ENCODE assay signal across 8 mouse cellular contexts in genomic region chr15:95654211-95654897, GRCm38 (mm10). TPM values are rescaled to one million over a fixed set of nuclear protein-coding genes. Genes with fewer than 3 reads are reported as not detected.
DNase-seq lines count a peak whose midpoint lies in the region; ATAC-seq lines count a peak whose summit lies in the region.

No protein-coding gene starts in this region.

- H3K4me2 ChIP-seq in forebrain, embryonic 16.5 days (ENCODE audit: low read length) = peak overlapping the region; percentile 71
- H3K4me2 ChIP-seq in midbrain, embryonic 14.5 days (ENCODE audit: low read length) = peak overlapping the region; percentile 58

- WGBS in heart, embryonic 10.5 days = under 1% methylated on average over 49 of the region's 49 CpGs
- 1% methylated on average over 49 of the region's 49 CpGs for WGBS in forebrain, embryonic 16.5 days
- WGBS in midbrain, embryonic 14.5 days = under 1% methylated on average over 49 of the region's 49 CpGs

- no peak for ATAC-seq in forebrain, embryonic 16.5 days
- ATAC-seq in midbrain, embryonic 14.5 days (ENCODE audit: low FRiP score, low TSS enrichment) = no peak

- H3K27ac ChIP-seq in heart, embryonic 10.5 days = no peak overlapping the region
- H3K27ac ChIP-seq in forebrain, embryonic 16.5 days (ENCODE audit: low read length) = no peak overlapping the region
- no peak overlapping the region for H3K27ac ChIP-seq in midbrain, embryonic 14.5 days (replicated peaks; ENCODE audit: low read depth, low read length)

- H3K4me3 ChIP-seq in heart, embryonic 10.5 days = peak overlapping the region; percentile 56
- peak overlapping the region; percentile 43 for H3K4me3 ChIP-seq in forebrain, embryonic 16.5 days (replicated peaks; ENCODE audit: low read length)
- H3K4me3 ChIP-seq in midbrain, embryonic 14.5 days (replicated peaks; ENCODE audit: low read depth, low read length) = peak overlapping the region; percentile 31

- H3K27me3 ChIP-seq in heart, embryonic 10.5 days (ENCODE audit: insufficient read depth, poor library complexity, severe bottlenecking) = peaks cover 82% of the 10 kb centered on the region
- peaks cover 53% of the 10 kb centered on the region for H3K27me3 ChIP-seq in forebrain, embryonic 16.5 days (replicated peaks; ENCODE audit: control insufficient read depth, insufficient read depth, low read length)
- peaks cover 73% of the 10 kb centered on the region for H3K27me3 ChIP-seq in midbrain, embryonic 14.5 days (ENCODE audit: control insufficient read depth, insufficient read depth, low read length)

- H3K9ac ChIP-seq in forebrain, embryonic 16.5 days (replicated peaks; ENCODE audit: low read depth, low read length) = peak overlapping the region; percentile 45
- no peak overlapping the region; the same call in 1 of the 2 replicates for H3K9ac ChIP-seq in midbrain, embryonic 14.5 days (replicated peaks; ENCODE audit: low read length)

- H3K9me3 ChIP-seq in heart, embryonic 10.5 days = no peaks in the 10 kb centered on the region
- H3K9me3 ChIP-seq in forebrain, embryonic 16.5 days (ENCODE audit: control insufficient read depth, low read length) = no peaks in the 10 kb centered on the region
- no peaks in the 10 kb centered on the region for H3K9me3 ChIP-seq in midbrain, embryonic 14.5 days (ENCODE audit: control insufficient read depth, low read length)

- H3K36me3 ChIP-seq in heart, embryonic 10.5 days = no peaks in the 10 kb centered on the region
- H3K36me3 ChIP-seq in forebrain, embryonic 16.5 days (ENCODE audit: control insufficient read depth, insufficient read depth) = no peaks in the 10 kb centered on the region
- no peaks in the 10 kb centered on the region for H3K36me3 ChIP-seq in midbrain, embryonic 14.5 days (ENCODE audit: control insufficient read depth, insufficient read depth, low read length)

- DNase-seq in heart, embryonic 10.5 days (ENCODE audit: low spot score) = no peak
- DNase-seq in heart, adult 18-20 months = no peak
- DNase-seq in lung, postnatal 4 days = peak; percentile 4 to 19
- DNase-seq in lung, adult 18-20 months = no peak
- peak; percentile 27 for DNase-seq in midbrain, embryonic 14.5 days
- DNase-seq in frontal cortex, postnatal 36 days (ENCODE audit: low spot score in 2 of 2) = no peak
- no peak for DNase-seq in cerebellum, adult 11 months

- peaks cover 14% of the 10 kb centered on the region for H3K4me1 ChIP-seq in heart, embryonic 10.5 days
- H3K4me1 ChIP-seq in forebrain, embryonic 16.5 days (replicated peaks; ENCODE audit: control insufficient read depth, insufficient read depth, low read length) = peaks cover 19% of the 10 kb centered on the region
- no peaks in the 10 kb centered on the region for H3K4me1 ChIP-seq in midbrain, embryonic 14.5 days (ENCODE audit: control insufficient read depth, insufficient read depth, low read length)

RNA-seq across cellular contexts. Expression of gene Dbx2, which starts 1.4 kb away (rescaled TPM):
- polyA plus RNA-seq in heart, embryonic 10.5 days (2016; fragmentation: Nextera tagmentation; extraction: Ambion mirVana) = not detected in 2 replicates
- total RNA-seq in heart, adult 18-20 months (2021) = not detected
- polyA plus RNA-seq in forebrain, embryonic 16.5 days (2015; fragmentation: Nextera tagmentation; extraction: Ambion mirVana) = 0.93 and 1.2 TPM in 2 replicates
- 3.1 and 9.0 TPM in 2 replicates for polyA plus RNA-seq in midbrain, embryonic 14.5 days (2014; fragmentation: Nextera tagmentation; extraction: Ambion mirVana)

Comparison
In these comparisons a context has a peak if more than half of its experiments do, and no peak if none do; other contexts are left out.
1. DNase-seq: peak in lung, postnatal 4 days (2 of 2) and midbrain, embryonic 14.5 days (single experiment); none in heart, embryonic 10.5 days (single experiment), heart, adult 18-20 months (0 of 2), lung, adult 18-20 months (0 of 2), frontal cortex, postnatal 36 days (0 of 2) and cerebellum, adult 11 months (single experiment).
2. Peak in every context shown above with its lines, with median percentiles within 50 percentile points of each other: H3K4me3 ChIP-seq.